Mouse (Mus musculus) bone marrow, adult 2 months (tissue): ENCODE results near the gene Ctss. TPM values are rescaled to one million over a fixed set of nuclear protein-coding genes. Genes with fewer than 3 reads are reported as not detected.
A peak's percentile ranks its signal among the peaks of the same experiment; 100 is the strongest.

Experiments
- H3K27ac ChIP-seq: fragments of 200-500 bp; 2 replicates; pipeline ENCODE4 v1.5.1; 2012; ENCODE audit warnings: low read depth, mild to moderate bottlenecking, control low read depth, inconsistent platforms, low read length; ENCODE audit not compliant: control insufficient read depth, poor library complexity, insufficient read depth
- H3K4me1 ChIP-seq: fragments of 200-500 bp; 2 replicates; pipeline ENCODE4 v1.6.1; 2011; ENCODE audit warnings: low read length; ENCODE audit not compliant: control insufficient read depth, insufficient read depth
- H3K4me3 ChIP-seq: fragments of 200-500 bp; replicated peaks from 2 replicates; pipeline ENCODE3; 2011; ENCODE audit warnings: mild to moderate bottlenecking, low read depth, low read length, control low read depth; ENCODE audit not compliant: control insufficient read depth
- CTCF ChIP-seq: fragments of 200-500 bp; IDR thresholded peaks from 2 replicates; pipeline ENCODE4 v1.5.1; 2011; ENCODE audit warnings: low read length, control low read depth; ENCODE audit not compliant: control insufficient read depth, insufficient read depth
- POLR2A ChIP-seq: fragments of 200-500 bp; IDR thresholded peaks from 2 replicates; pipeline ENCODE4 v1.6.1; 2011; ENCODE audit warnings: low read depth, mild to moderate bottlenecking, control low read depth, low read length, borderline replicate concordance; ENCODE audit not compliant: control insufficient read depth
- WGBS: fragments of 180-500 bp; shearing (Covaris S2); methylation state at CpG from one replicate; pipeline ENCODE4 v1.1.7; 2018; 5-methylcytosine and 5-hydroxymethylcytosine counted together
- polyA plus RNA-seq: library from polyadenylated mRNA; stranded (reverse); fragments of >200 nt; gene quantifications from 2 replicates; pipeline ENCODE4 v1.2.4, GENCODE M21; 2011; ENCODE audit warnings: low replicate concordance; ENCODE audit not compliant: missing spikeins, insufficient read depth, insufficient read length

The Ctss gene
- polyA plus RNA-seq, 1 experiment, result 42.3 TPM

- 94% methylated on average over 3 of the region's 3 CpGs for WGBS
- TF ChIP-seq POLR2A, result no peak
- TF ChIP-seq CTCF, result no peak
- Histone ChIP-seq H3K4me1 (no peaks in the 10 kb centered on the region), H3K27ac (no peak overlapping the region), H3K4me3 (no peak overlapping the region)
These were observed 43.0 kb downstream of the Ctss start for GRCm38 (mm10) chr3:95569585-95569984.

GRCm38 (mm10) chr3:95587754-95588603 lies 61.4 kb downstream of the Ctss start:
- WGBS, result 46% methylated on average over 8 of the region's 8 CpGs
- H3K27ac ChIP-seq, result no peak overlapping the region

DNA sequence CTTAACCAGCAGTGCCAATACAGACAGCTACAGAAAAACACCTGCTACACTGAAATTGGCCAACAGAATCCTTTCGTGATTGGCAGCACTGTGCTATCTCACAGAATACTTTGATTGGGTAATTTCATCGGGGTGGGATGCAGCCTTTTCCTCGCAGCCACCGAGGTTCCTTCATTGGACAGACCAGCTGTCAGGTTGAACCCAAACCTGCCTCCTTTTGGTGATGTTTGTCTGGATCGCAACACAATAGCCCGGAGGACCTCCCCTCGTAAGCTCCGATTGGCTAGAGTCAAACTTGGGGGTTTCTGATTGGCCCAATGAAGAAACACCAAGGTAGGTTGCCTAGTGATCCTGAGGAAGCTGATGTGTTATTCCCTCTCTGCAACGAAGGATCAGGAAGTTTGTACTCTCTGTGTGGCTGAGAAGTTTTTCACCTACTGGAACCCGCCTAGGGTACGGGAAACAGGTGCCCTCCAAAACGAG lies 62.1 kb downstream of the Ctss start, which contains the start of gene Golph3l:
Gene Golph3l (plus strand): TSS at position 331 of the 483 bp plus-strand sequence.
- H3K4me1 ChIP-seq, result no peaks in the 10 kb centered on the region; the same call in 1 of the 2 replicates
- WGBS, result under 1% methylated on average over 12 of the region's 12 CpGs
- H3K4me3 ChIP-seq, result peak within 1 kb of the TSS; percentile 99
- no peak for TF ChIP-seq CTCF
- TF ChIP-seq POLR2A, result no peak
- H3K27ac ChIP-seq, result peak within 1 kb of the TSS; percentile 54

More at GRCm38 (mm10) chr3:95587754-95588603, 61.4 kb downstream of the Ctss start:
- TF ChIP-seq POLR2A, result no peak
- TF ChIP-seq CTCF, result no peak
- H3K4me1 ChIP-seq, result no peaks in the 10 kb centered on the region; the same call in 1 of the 2 replicates
- peak overlapping the region; percentile 99 for H3K4me3 ChIP-seq

- TF ChIP-seq POLR2A (no peak), CTCF (no peak)
- no peak overlapping the region for H3K27ac ChIP-seq
- no peaks in the 10 kb centered on the region for H3K4me1 ChIP-seq
- H3K4me3 ChIP-seq, result no peak overlapping the region
These were observed 72.1 kb downstream of the Ctss start for GRCm38 (mm10) chr3:95598734-95599133.

- Histone ChIP-seq H3K27ac (no peak overlapping the region), H3K4me3 (no peak overlapping the region)
- 89% methylated on average over 3 of the region's 3 CpGs for WGBS
These were observed 74.7 kb downstream of the Ctss start for GRCm38 (mm10) chr3:95601287-95601686.

More at GRCm38 (mm10) chr3:95601287-95601686, 74.7 kb downstream of the Ctss start:
- no peak for TF ChIP-seq CTCF
- no peak for TF ChIP-seq POLR2A
- H3K4me1 ChIP-seq, result no peaks in the 10 kb centered on the region

Other genes starting within 250 kb of the Ctss start
- 50.3 and 67.0 TPM in 2 replicates for gene Mindy1, start 245.4 kb upstream of the Ctss start, polyA plus RNA-seq
- gene Prune1, start 244.7 kb upstream of the Ctss start, polyA plus RNA-seq, result 8.3 and 12.4 TPM in 2 replicates
- gene Anxa9, start 219.6 kb upstream of the Ctss start, polyA plus RNA-seq, result 3.8 and 4.3 TPM in 2 replicates
- 70.3 and 159 TPM in 2 replicates for gene Cers2, start 212.0 kb upstream of the Ctss start, polyA plus RNA-seq
- gene Setdb1, start 169.6 kb upstream of the Ctss start, polyA plus RNA-seq, result 13.9 and 27.0 TPM in 2 replicates
- not detected in 2 replicates for gene 4930558C23Rik, start 123.9 kb upstream of the Ctss start, polyA plus RNA-seq
- gene Arnt, start 92.4 kb upstream of the Ctss start, polyA plus RNA-seq, result 15.5 and 18.3 TPM in 2 replicates
- 3.2 and 4.0 TPM in 2 replicates for gene Ctsk, start 27.5 kb upstream of the Ctss start, polyA plus RNA-seq
- not detected in 2 replicates for gene Hormad1, start 32.9 kb downstream of the Ctss start, polyA plus RNA-seq
- 11.8 and 20.7 TPM in 2 replicates for gene Golph3l, start 62.1 kb downstream of the Ctss start, polyA plus RNA-seq
- 29.3 and 36.2 TPM in 2 replicates for gene Ensa, start 98.2 kb downstream of the Ctss start, polyA plus RNA-seq
- 88.8 and 134 TPM in 2 replicates for gene Mcl1, start 132.0 kb downstream of the Ctss start, polyA plus RNA-seq
- 1.9 and 2.7 TPM in 2 replicates for gene Adamtsl4, start 161.1 kb downstream of the Ctss start, polyA plus RNA-seq
- gene Ecm1, start 212.8 kb downstream of the Ctss start, polyA plus RNA-seq, result 26.4 and 38.2 TPM in 2 replicates
- gene Tars2, start 233.4 kb downstream of the Ctss start, polyA plus RNA-seq, result 28.7 and 65.2 TPM in 2 replicates